Mouse (Mus musculus) fat pad, adult 2 months (tissue): ENCODE results near the gene Ovol3.
A peak's percentile ranks its signal among the peaks of the same experiment; 100 is the strongest.
"Not testable (repeated sequence)": the region's sequence is repeated elsewhere in the genome, so short reads cannot be mapped to it uniquely, and the experiment has no call there.

ENCODE experiments used
- DNase-seq: peaks from one replicate; pipeline ENCODE4 v3.0.0-alpha.2; 2011; ENCODE audit warnings: low read depth, low spot score; ENCODE audit errors: extremely low read depth

The Ovol3 gene

GRCm38 (mm10) chr7:30231328-30231668 lies 4.2 kb downstream of the Ovol3 start:
- no peak for DNase-seq

GRCm38 (mm10) chr7:30224206-30224605 lies 11.3 kb downstream of the Ovol3 start:
- no peak for DNase-seq

GRCm38 (mm10) chr7:30222205-30222604 lies 13.3 kb downstream of the Ovol3 start:
- DNase-seq, result no peak

- no peak for DNase-seq
Observed at GRCm38 (mm10) chr7:30221433-30221832, 14.1 kb downstream of the Ovol3 start.

- no peak for DNase-seq
Observed at GRCm38 (mm10) chr7:30220008-30220356, 15.5 kb downstream of the Ovol3 start.

- DNase-seq, result no peak
Observed at GRCm38 (mm10) chr7:30219293-30220007, 16.1 kb downstream of the Ovol3 start.

GRCm38 (mm10) chr7:30217277-30217676 lies 18.2 kb downstream of the Ovol3 start:
- DNase-seq, result no peak

GRCm38 (mm10) chr7:30216723-30217151 lies 18.8 kb downstream of the Ovol3 start:
- DNase-seq, result no peak

GRCm38 (mm10) chr7:30215875-30216274 lies 19.6 kb downstream of the Ovol3 start:
- DNase-seq, result no peak

- no peak for DNase-seq
Observed at GRCm38 (mm10) chr7:30213881-30214280, 21.6 kb downstream of the Ovol3 start.

GRCm38 (mm10) chr7:30211025-30211424 lies 24.5 kb downstream of the Ovol3 start:
- no peak for DNase-seq

GRCm38 (mm10) chr7:30206364-30206763 lies 29.2 kb downstream of the Ovol3 start:
- DNase-seq, result not testable (repeated sequence)

- no peak for DNase-seq
Observed at GRCm38 (mm10) chr7:30205383-30205782, 30.1 kb downstream of the Ovol3 start.

GRCm38 (mm10) chr7:30204380-30204779 lies 31.1 kb downstream of the Ovol3 start:
- no peak for DNase-seq

GRCm38 (mm10) chr7:30202895-30203690 lies 32.4 kb downstream of the Ovol3 start:
- DNase-seq, result no peak

- DNase-seq, result not testable (repeated sequence)
Observed at GRCm38 (mm10) chr7:30200661-30201060, 34.9 kb downstream of the Ovol3 start.

- DNase-seq, result peak; percentile 85
Observed at GRCm38 (mm10) chr7:30200200-30200599, 35.3 kb downstream of the Ovol3 start.

GRCm38 (mm10) chr7:30199498-30200139 lies 35.9 kb downstream of the Ovol3 start:
- DNase-seq, result no peak

GRCm38 (mm10) chr7:30198481-30198971 lies 37.0 kb downstream of the Ovol3 start, which contains the start of gene Capns1:
TSS of gene Capns1 (minus strand) at chr7:30198811.
- no peak for DNase-seq

- DNase-seq, result no peak
Observed at GRCm38 (mm10) chr7:30197592-30198129, 37.9 kb downstream of the Ovol3 start.

- DNase-seq, result peak; percentile 95
Observed at GRCm38 (mm10) chr7:30196171-30196570, 39.4 kb downstream of the Ovol3 start.
